Mouse (Mus musculus): Measurements from ENCODE around the gene Notch4.
A peak's percentile ranks its signal among the peaks of the same experiment; 100 is the strongest.

Gene Notch4

GRCm38 (mm10) chr17:34592581-34593549 lies 28.8 kb downstream of the Notch4 start:
- DNase-seq (ENCODE audit: inconsistent age in 2 of 2, low spot score in 1 of 2), result peak; percentile 56 to 78

- peak; percentile 34 to 54 for DNase-seq (ENCODE audit: inconsistent age in 2 of 2, low spot score in 1 of 2)
Measured at GRCm38 (mm10) chr17:34593752-34594525, 29.9 kb downstream of the Notch4 start.

- DNase-seq (ENCODE audit: inconsistent age in 2 of 2, low spot score in 1 of 2), result no peak
Measured at GRCm38 (mm10) chr17:34596098-34596497, 32.0 kb downstream of the Notch4 start.

- DNase-seq (ENCODE audit: inconsistent age in 2 of 2, low spot score in 1 of 2), result peak in 1 of 2 experiments; percentile 46
Measured at GRCm38 (mm10) chr17:34597566-34598095, 33.6 kb downstream of the Notch4 start, which contains the start of gene Ager. Gene Ager (plus strand): TSS chr17:34597862.

- peak; percentile 21 to 43 for DNase-seq (ENCODE audit: inconsistent age in 2 of 2, low spot score in 1 of 2)
Measured at GRCm38 (mm10) chr17:34599891-34600290, 35.8 kb downstream of the Notch4 start.

GRCm38 (mm10) chr17:34601796-34602195 lies 37.7 kb downstream of the Notch4 start:
- peak; percentile 30 to 56 for DNase-seq (ENCODE audit: inconsistent age in 2 of 2, low spot score in 1 of 2)

GRCm38 (mm10) chr17:34603375-34604060 lies 39.5 kb downstream of the Notch4 start, which contains the start of gene Rnf5:
Gene Rnf5 (minus strand): TSS chr17:34603690.
- DNase-seq (ENCODE audit: inconsistent age in 2 of 2, low spot score in 1 of 2), result peak; percentile 98 to 99

GRCm38 (mm10) chr17:34604061-34604508 lies 40.0 kb downstream of the Notch4 start, which contains the start of gene Agpat1:
Gene Agpat1 (plus strand): TSS chr17:34604262.
- peak; percentile 99 for DNase-seq (ENCODE audit: inconsistent age in 2 of 2, low spot score in 1 of 2)

GRCm38 (mm10) chr17:34604511-34605237 lies 40.6 kb downstream of the Notch4 start:
- peak; percentile 82 to 94 for DNase-seq (ENCODE audit: inconsistent age in 2 of 2, low spot score in 1 of 2)

GRCm38 (mm10) chr17:34605609-34606008 lies 41.5 kb downstream of the Notch4 start:
- peak; percentile 98 to 99 for DNase-seq (ENCODE audit: inconsistent age in 2 of 2, low spot score in 1 of 2)

- peak; percentile 52 to 69 for DNase-seq (ENCODE audit: inconsistent age in 2 of 2, low spot score in 1 of 2)
Measured at GRCm38 (mm10) chr17:34606186-34607039, 42.3 kb downstream of the Notch4 start.

GRCm38 (mm10) chr17:34607997-34608396 lies 43.9 kb downstream of the Notch4 start:
- peak in 1 of 2 experiments; percentile 24 for DNase-seq (ENCODE audit: inconsistent age in 2 of 2, low spot score in 1 of 2)

- no peak for DNase-seq (ENCODE audit: inconsistent age in 2 of 2, low spot score in 1 of 2)
Measured at GRCm38 (mm10) chr17:34611050-34611449, 47.0 kb downstream of the Notch4 start.

- DNase-seq (ENCODE audit: inconsistent age in 2 of 2, low spot score in 1 of 2), result no peak
Measured at GRCm38 (mm10) chr17:34613054-34613645, 49.1 kb downstream of the Notch4 start.

- no peak for DNase-seq (ENCODE audit: inconsistent age in 2 of 2, low spot score in 1 of 2)
Measured at GRCm38 (mm10) chr17:34613830-34614229, 49.8 kb downstream of the Notch4 start.

GRCm38 (mm10) chr17:34615871-34616270 lies 51.8 kb downstream of the Notch4 start, which contains the start of gene Egfl8:
Gene Egfl8 (minus strand): TSS chr17:34615971.
- no peak for DNase-seq (ENCODE audit: inconsistent age in 2 of 2, low spot score in 1 of 2)

- peak; percentile 74 to 93 for DNase-seq (ENCODE audit: inconsistent age in 2 of 2, low spot score in 1 of 2)
Measured at GRCm38 (mm10) chr17:34618999-34619398, 54.9 kb downstream of the Notch4 start.

GRCm38 (mm10) chr17:34621006-34621405 lies 56.9 kb downstream of the Notch4 start:
- DNase-seq (ENCODE audit: inconsistent age in 2 of 2, low spot score in 1 of 2), result no peak
